Mouse (Mus musculus) cerebellum, adult 8-10 months (tissue): ENCODE measurements around the gene Armc8.
A peak's percentile ranks its signal among the peaks of the same experiment; 100 is the strongest.
"Not testable (repeated sequence)": the region's sequence is repeated elsewhere in the genome, so short reads cannot be mapped to it uniquely, and the experiment has no call there.

Experiments used
- DNase-seq: peaks from one replicate; pipeline ENCODE4 v3.0.0; 2022

Gene Armc8

GRCm38 (mm10) chr9:99568347-99569070 lies at the start of gene Armc8:
Armc8 (minus strand) TSS chr9:99568899.
- DNase-seq, result peak; percentile 91

- DNase-seq, result no peak
Observed at GRCm38 (mm10) chr9:99612202-99612601, 43.5 kb upstream of the Armc8 start, which contains the start of gene A4gnt. A4gnt (plus strand) TSS chr9:99612502.

GRCm38 (mm10) chr9:99603566-99603965 lies 34.9 kb upstream of the Armc8 start:
- no peak for DNase-seq

- DNase-seq, result not testable (repeated sequence)
Observed at GRCm38 (mm10) chr9:99599127-99599526, 30.4 kb upstream of the Armc8 start.

DNA sequence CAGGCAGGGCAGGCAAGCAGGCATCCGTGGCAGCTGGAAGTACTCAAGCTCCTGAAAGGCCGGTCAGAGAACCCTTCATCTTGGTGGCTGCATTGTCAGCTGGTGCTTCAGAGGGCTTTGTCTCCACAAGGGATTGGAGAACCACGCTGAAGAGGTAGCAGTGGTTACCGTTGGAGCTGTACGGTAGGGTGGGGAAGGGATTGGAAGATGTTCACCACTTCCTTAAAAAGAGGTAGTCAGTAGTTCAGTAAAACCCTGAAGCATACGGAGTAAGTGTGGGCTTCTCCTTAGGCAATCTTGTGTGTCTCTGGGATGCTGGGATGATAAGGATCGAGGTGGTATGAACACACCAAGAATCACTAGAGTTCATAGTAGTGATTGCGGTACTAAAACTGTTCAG lies 22.4 kb upstream of the Armc8 start:
- no peak for DNase-seq

DNA sequence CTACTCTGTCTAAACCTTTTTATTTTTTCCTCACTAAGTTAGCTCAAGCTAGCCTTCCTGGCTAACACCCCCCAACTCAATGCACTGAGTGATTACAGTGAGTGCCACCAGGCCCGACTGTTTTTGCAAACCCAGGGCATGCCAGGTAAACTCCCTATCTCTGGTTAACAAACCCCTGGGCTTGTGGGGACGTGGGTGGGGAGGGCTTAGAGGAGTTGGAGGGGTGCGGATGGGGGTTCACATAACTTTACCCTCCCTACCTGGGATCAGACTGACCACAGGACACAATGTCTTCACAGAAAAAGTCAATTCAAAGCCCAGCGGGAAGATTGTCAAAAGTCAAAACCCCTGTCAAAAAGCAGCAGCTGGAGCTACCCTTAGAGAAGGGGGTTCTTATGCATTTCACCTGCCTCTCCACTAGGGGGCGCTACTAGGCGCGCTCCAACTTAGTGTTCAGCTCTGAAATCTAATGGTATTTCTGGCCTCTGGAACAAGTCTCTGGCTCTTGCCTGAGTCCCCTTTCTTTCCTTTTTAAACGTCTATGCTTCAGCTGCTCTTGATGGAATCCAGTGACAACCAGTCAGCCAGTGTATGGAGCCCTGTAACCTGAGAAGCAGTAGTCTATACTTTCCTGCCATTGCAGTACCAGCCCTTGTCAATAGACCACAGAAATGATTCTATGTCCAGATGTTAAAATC lies 19.0 kb upstream of the Armc8 start:
- DNase-seq, result peak; percentile 38

GRCm38 (mm10) chr9:99580655-99581054 lies 12.0 kb upstream of the Armc8 start:
- DNase-seq, result peak; percentile 23

- DNase-seq, result peak; percentile 90
Observed at GRCm38 (mm10) chr9:99575677-99576480, 7.2 kb upstream of the Armc8 start, which contains the start of gene Dbr1. Dbr1 (plus strand) TSS chr9:99575799.

DNA sequence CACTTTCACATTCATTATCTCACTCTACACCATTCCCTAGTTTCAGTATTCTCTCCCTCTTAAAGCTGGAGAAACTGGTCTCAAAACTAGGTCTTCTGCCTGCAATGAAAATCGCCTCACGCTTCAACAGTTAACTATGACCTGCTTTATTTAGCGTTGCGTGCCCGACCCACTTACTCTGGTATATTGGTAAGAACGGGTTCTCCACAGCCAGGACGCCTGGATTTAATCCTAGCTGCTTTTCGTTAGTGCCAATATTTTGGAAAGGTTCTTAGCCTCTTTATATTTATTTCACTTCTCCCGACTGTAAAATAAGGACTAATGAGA lies 335 bp upstream of the Armc8 start:
- DNase-seq, result no peak

DNA sequence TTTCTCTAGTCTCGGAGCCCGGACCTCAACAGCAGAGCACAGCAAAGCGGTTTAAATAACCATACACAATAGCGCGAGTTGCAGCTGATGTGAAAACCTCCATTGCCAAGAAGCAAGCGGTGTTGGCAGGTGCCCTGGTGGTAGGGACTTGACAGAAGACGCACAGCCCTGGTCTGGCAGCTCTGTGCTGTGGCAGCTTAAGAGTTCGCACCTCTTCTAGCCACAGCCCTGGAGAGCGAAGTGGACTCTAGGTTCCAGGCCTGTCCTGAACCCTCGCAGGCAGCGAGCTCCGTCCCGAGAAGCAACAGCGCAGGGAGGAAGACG lies 714 bp downstream of the Armc8 start:
- DNase-seq, result no peak

DNA sequence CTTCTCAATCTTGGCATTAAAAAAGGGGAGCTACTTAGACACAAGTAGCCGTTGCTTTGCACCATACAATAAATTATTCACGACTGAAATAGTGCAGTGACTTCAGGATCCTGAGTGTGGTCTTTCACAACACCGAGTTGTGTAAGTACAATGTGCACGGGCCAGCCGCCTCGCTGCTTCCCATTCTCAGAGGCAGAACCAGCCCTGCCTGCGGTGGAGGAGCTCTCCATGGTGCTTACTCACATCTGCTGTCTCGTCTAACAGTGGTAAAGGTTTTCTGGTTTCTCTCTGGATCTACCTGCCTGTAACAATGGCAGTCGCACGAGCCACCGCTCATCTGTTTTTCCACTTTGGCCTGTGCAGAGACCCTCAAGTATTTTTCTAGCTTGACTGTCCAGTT lies 5.0 kb downstream of the Armc8 start:
- DNase-seq, result no peak

DNA sequence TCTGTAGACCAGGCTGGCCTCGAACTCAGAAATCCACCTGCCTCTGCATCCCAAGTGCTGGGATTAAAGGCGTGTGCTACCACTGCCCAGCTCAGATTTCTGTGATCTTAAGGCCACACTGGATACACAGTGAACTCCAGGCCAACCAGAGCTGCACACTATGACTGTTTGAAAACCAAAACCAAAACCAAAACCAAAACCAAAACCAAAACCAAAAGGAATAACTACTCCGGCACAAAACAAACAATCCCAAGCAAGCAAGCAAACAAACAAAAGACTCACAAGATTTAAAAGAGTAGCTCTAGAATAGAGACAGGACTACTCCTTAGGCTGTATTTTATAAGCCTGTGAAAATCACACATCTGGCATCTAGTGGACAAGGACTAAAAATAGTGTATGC lies 8.3 kb downstream of the Armc8 start:
- no peak for DNase-seq

DNA sequence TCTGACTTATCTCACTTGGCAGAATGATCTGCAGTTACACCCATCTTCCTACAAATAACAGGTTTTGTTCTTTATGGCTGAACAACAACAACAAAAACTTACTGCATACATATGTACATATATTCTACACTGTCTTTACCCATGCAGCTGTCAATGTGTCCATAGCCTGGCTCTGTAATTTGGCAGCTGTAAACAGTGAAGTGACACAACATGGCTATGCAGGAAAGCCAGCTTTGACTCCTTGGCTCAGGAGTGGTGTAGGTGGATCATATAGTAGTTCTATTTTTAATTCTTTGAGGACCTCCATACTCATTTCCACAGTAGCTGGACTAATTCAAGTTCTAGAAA lies 9.2 kb downstream of the Armc8 start:
- no peak for DNase-seq

GRCm38 (mm10) chr9:99558824-99559556 lies 9.7 kb downstream of the Armc8 start:
- no peak for DNase-seq

GRCm38 (mm10) chr9:99557580-99558300 lies 11.0 kb downstream of the Armc8 start:
- no peak for DNase-seq

DNA sequence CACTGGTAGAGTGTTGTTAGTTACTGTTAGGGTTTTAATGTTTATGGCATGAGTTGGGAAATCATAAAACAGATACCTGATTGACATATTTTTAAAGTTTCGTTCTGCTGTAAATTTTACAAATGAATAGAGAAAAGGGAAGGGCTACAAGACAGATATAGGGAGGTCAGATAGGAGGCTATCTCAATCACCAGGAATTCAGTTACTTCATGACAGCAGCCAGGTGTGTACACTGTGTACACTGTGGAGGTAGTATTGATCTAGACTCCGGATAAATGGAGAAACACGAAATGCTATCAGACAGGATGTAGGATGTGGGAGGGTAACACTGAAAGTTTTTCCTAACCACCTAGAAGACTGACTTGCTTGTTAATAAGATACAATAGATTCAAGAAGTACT lies 13.4 kb downstream of the Armc8 start:
- no peak for DNase-seq

GRCm38 (mm10) chr9:99554052-99554451 lies 14.6 kb downstream of the Armc8 start:
- no peak for DNase-seq

DNA sequence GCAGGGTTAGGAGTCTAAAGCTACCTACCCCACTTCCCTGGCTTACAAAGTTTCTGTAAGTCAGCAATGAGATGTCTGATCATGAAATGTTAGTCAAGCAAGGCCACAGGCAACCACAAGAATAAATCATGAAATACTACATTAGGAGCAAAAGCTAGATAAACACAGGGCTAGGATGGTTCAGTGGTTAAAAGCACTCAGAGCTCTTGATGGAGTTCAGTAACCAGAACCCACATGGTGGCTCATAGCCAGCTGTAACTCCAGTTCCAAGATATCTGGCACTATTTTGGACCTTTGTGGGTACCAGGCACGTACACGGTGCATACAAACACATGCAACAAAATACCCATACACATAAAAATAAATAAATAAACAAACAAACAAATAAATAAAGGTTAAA lies 15.7 kb downstream of the Armc8 start:
- no peak for DNase-seq

- no peak for DNase-seq
Observed at GRCm38 (mm10) chr9:99552068-99552467, 16.6 kb downstream of the Armc8 start.

DNA sequence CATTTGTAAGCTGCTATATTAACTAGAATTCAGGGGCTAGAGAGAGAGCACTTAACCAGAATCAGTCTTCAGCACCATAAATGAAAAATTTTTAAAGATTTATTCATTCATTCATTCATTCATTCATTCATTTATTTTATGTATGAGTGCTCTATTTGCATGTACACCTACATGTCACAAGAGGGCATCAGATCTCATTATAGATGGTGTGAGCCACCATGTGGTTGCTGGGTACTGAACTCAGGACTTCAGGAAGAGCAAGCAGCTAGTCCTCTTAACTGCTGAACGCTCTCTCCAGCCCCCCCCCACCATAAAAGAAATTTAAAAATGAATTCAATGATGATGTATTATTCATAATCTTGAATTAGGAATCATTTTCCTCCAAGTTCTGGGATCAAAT lies 22.4 kb downstream of the Armc8 start:
- DNase-seq, result no peak

DNA sequence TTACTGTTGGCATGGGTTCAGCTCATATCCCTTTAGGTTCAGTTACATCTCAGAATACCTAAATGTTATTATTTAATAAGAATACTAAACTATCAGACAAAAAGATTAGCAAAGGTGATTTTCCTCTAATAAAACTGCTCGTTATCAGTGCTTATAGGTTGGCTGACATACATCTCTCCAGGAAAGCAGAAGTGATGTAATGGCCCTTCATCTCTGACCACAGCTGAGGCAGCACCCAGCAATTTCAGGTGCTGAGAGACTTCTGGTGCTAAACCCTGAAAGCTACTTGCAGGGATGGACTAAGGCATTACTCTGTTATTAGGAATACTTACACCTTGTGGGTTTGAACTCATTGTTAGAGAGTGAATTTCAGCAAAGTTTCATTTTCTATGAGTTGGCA lies 36.8 kb downstream of the Armc8 start:
- DNase-seq, result no peak

DNA sequence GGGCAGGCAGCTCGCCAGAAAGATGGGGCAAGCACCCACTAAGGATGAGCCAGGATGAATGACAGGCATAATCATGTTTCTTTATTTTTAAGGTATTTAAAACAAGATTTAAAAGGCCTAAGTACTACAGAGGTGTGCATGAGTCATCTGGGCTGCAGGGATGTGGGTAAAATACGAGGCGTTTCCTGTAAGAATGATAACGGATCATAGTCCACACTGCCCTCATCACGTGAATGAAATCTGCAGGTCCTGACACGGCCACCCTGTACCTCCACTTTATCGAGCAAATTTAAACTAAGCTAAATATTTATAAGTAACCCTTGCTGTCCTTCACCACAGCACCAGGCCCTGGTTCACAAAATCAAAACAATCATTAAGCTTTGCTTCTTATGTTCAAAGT lies 62.8 kb downstream of the Armc8 start:
- DNase-seq, result no peak

DNA sequence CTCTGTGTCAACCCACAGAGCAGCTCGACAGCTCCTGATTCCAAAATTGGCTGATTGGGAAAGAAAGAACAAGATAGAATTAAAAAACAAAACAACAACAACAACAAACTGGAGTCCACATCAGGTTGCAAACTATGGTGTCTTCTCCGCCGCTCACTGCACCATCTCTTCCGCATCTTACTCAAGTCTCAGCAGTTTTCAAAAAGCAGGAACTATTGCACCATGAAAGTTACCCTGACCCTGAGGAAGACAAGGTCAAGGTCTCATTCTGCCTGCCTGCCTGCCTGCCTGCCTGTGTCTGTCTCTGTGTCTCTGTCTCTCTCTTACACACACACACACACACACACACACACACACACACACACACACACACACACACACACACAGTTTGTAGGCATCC lies 69.4 kb downstream of the Armc8 start:
- no peak for DNase-seq
